Mouse (Mus musculus) ES-Bruce4 (cell line): ENCODE measurements around the gene Hnrnph1. TPM values are rescaled to one million over a fixed set of nuclear protein-coding genes. Genes with fewer than 3 reads are reported as not detected.

ENCODE experiments used
- H3K27ac ChIP-seq: 2 replicates; pipeline ENCODE4 v1.5.1; 2012; ENCODE audit warnings: low read length, inconsistent platforms; ENCODE audit not compliant: insufficient read depth
- H3K27me3 ChIP-seq: 2 replicates; pipeline ENCODE4 v1.6.1; 2012; ENCODE audit warnings: mild to moderate bottlenecking, low read length, inconsistent platforms; ENCODE audit not compliant: control insufficient read depth, poor library complexity, insufficient read depth, severe bottlenecking
- H3K36me3 ChIP-seq: 2 replicates; pipeline ENCODE4 v1.6.1; 2012; ENCODE audit warnings: inconsistent platforms, mild to moderate bottlenecking, low read length, moderate library complexity; ENCODE audit not compliant: control insufficient read depth, poor library complexity, insufficient read depth, severe bottlenecking
- H3K4me1 ChIP-seq: one replicate; pipeline ENCODE4 v1.8.1; 2011; ENCODE audit warnings: low read length; ENCODE audit not compliant: control insufficient read depth, insufficient read depth
- H3K4me3 ChIP-seq: 2 replicates; pipeline ENCODE4 v1.5.1; 2011; ENCODE audit warnings: low read depth, mild to moderate bottlenecking, low read length
- H3K9ac ChIP-seq: 2 replicates; pipeline ENCODE4 v1.6.1; 2012; ENCODE audit warnings: low read depth, mild to moderate bottlenecking, inconsistent platforms; ENCODE audit not compliant: poor library complexity, severe bottlenecking
- H3K9me3 ChIP-seq: replicated peaks from 2 replicates; pipeline ENCODE4 v1.6.1; 2012; ENCODE audit warnings: mild to moderate bottlenecking, low read length, inconsistent platforms; ENCODE audit not compliant: control insufficient read depth, poor library complexity, insufficient read depth, severe bottlenecking
- CTCF ChIP-seq: IDR thresholded peaks from one replicate; pipeline ENCODE4 v1.8.1; 2011; ENCODE audit warnings: low read depth, low read length
- EP300 ChIP-seq: IDR thresholded peaks from 2 replicates; pipeline ENCODE4 v1.6.1; 2011; ENCODE audit warnings: low read depth, low read length; ENCODE audit not compliant: insufficient read depth
- POLR2A ChIP-seq: IDR thresholded peaks from one replicate; pipeline ENCODE4 v1.8.1; 2011; ENCODE audit warnings: low read length; ENCODE audit not compliant: insufficient read depth
- polyA plus RNA-seq: library from polyadenylated mRNA; stranded (reverse); fragments of >200 nt; gene quantifications from 2 replicates; pipeline ENCODE4 v1.2.4, GENCODE M21; 2011; ENCODE audit warnings: low read depth; ENCODE audit not compliant: missing spikeins, insufficient read depth, insufficient read length

Hnrnph1 gene
- polyA plus RNA-seq, 1 experiment, result 559 TPM

GRCm38 (mm10) chr11:50375421-50375820, 1.4 kb upstream of the Hnrnph1 start:
- Histone ChIP-seq H3K27me3 (no peaks in the 10 kb centered on the region), H3K9ac (no peak overlapping the region), H3K9me3 (no peaks in the 10 kb centered on the region), H3K27ac (no peak overlapping the region), H3K4me1 (peaks cover 2% of the 10 kb centered on the region), H3K4me3 (no peak overlapping the region), H3K36me3 (peaks cover 18% of the 10 kb centered on the region)
- TF ChIP-seq EP300 (no peak), CTCF (no peak), POLR2A (no peak)

DNA sequence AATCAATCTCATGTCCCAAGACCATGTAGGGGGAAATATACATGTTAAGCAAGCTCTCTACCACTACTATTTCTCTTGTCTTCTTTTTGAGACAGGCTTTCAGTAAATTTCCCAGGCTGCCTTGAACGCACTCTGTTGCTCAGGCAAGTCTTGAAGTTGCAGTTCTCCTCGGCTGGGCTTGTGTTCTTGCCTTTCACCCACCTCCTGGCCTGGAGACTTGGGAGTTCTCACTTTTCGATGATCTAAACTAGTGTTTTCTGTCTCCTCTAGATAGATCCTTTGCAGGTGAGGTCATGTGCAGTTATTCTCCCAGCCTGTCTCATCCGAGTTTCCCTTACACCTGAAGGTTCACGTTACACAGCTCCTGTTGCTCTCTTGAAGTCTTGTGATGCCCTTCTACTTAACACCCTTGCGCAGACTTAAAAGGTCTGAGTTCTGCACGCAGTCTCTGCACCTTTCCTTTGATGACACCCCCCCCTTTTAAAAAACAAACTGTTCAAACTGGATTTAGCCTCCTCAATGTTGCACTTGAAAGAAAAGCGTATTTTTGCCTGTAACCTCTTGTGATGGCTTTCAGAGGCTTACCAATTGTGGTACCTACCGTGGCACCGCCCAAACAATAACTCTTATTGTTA, 517 bp upstream of the Hnrnph1 start:
- H3K4me1 ChIP-seq, result peaks cover 2% of the 10 kb centered on the region

GRCm38 (mm10) chr11:50377892-50378684, 1.3 kb downstream of the Hnrnph1 start:
- H3K9ac ChIP-seq, result peak overlapping the region; percentile 97
- TF ChIP-seq POLR2A, result no peak
- no peak for TF ChIP-seq EP300
- peak; percentile 39 for TF ChIP-seq CTCF
- peak overlapping the region; percentile 80 for H3K27ac ChIP-seq
- H3K4me1 ChIP-seq, result peaks cover 2% of the 10 kb centered on the region
- peaks cover 38% of the 10 kb centered on the region for H3K36me3 ChIP-seq
- no peaks in the 10 kb centered on the region for H3K9me3 ChIP-seq
- peak overlapping the region; percentile 95 for H3K4me3 ChIP-seq
- no peaks in the 10 kb centered on the region for H3K27me3 ChIP-seq

More for the DNA sequence above, 517 bp upstream of the Hnrnph1 start:
- TF ChIP-seq EP300 (no peak), POLR2A (no peak), CTCF (no peak)
- Histone ChIP-seq H3K9ac (peak overlapping the region; percentile 97), H3K4me3 (peak overlapping the region; percentile 82), H3K27me3 (no peaks in the 10 kb centered on the region), H3K36me3 (peaks cover 24% of the 10 kb centered on the region), H3K9me3 (no peaks in the 10 kb centered on the region), H3K27ac (peak overlapping the region; percentile 90)

- Histone ChIP-seq H3K9ac (peak overlapping the region; percentile 97), H3K27me3 (no peaks in the 10 kb centered on the region), H3K9me3 (no peaks in the 10 kb centered on the region), H3K4me1 (peaks cover 2% of the 10 kb centered on the region), H3K4me3 (peak overlapping the region; percentile 95), H3K36me3 (peaks cover 47% of the 10 kb centered on the region), H3K27ac (no peak overlapping the region)
- TF ChIP-seq POLR2A (no peak), EP300 (no peak), CTCF (no peak)
Measured at GRCm38 (mm10) chr11:50379023-50379752, 2.4 kb downstream of the Hnrnph1 start.

DNA sequence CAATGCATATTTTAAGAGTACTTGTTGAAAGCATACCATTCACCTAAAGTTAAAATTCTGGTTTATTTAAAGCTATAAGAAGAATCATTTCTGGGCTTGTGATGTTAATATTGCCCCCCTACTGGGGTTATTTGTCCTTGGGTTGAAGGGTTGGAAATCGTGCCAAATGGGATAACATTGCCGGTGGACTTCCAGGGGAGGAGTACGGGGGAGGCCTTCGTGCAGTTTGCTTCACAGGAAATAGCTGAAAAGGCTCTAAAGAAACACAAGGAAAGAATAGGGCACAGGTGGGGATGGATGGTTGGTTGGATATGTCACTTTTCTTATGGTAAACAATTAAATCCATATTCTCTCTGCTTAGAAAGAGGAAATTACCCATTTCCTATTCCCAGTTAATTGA, 4.5 kb downstream of the Hnrnph1 start:
- H3K9me3 ChIP-seq, result no peaks in the 10 kb centered on the region
- TF ChIP-seq EP300 (no peak), CTCF (no peak), POLR2A (no peak)
- H3K27ac ChIP-seq, result no peak overlapping the region
- H3K4me3 ChIP-seq, result no peak overlapping the region
- 0 out of 2 replicates have a peak overlapping the region, but pooled peaks have one; percentile 3 for H3K9ac ChIP-seq
- H3K4me1 ChIP-seq, result no peaks in the 10 kb centered on the region
- H3K27me3 ChIP-seq, result no peaks in the 10 kb centered on the region
- H3K36me3 ChIP-seq, result peaks cover 64% of the 10 kb centered on the region

DNA sequence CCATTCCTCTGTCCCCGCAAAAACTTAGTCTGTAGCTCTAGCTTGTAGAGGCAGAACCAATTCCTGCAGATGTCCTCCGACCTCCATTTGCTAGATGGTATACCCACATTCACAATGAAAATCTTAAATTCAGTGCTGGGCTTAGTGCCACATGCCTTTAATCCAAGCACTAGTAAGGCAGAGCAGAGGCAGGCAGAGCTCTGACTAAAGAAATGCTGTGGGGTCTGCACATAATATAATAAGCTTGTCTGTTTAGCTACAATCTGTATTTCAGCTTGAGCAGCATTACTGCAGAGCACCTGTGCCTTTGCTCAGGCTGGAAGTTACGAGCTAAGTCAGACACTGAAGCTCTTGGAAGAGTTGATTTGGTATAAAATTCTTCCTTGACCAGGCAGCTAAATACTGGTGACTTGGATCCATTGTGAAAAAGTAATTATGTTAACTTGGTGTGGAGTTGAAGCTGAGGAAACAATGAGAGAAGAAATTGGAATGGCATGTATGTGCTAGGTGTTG, 10.4 kb downstream of the Hnrnph1 start:
- Histone ChIP-seq H3K9me3 (no peaks in the 10 kb centered on the region), H3K4me3 (no peak overlapping the region), H3K36me3 (peaks cover 44% of the 10 kb centered on the region), H3K27ac (no peak overlapping the region), H3K27me3 (no peaks in the 10 kb centered on the region), H3K9ac (no peak overlapping the region), H3K4me1 (peaks cover 6% of the 10 kb centered on the region)
- TF ChIP-seq POLR2A (no peak), EP300 (no peak), CTCF (no peak)
